Mouse (Mus musculus): Measurements from ENCODE around the gene Plekha3.

- no peak for TF ChIP-seq POLR2A (IDR thresholded peaks at IDR 0.05; ENCODE audit: insufficient read depth, low read depth, low read length)
- TF ChIP-seq CTCF (IDR thresholded peaks at IDR 0.05) = no peak
- TF ChIP-seq EP300 (IDR thresholded peaks at IDR 0.05; ENCODE audit: insufficient read depth, low read depth, low read length) = no peak
Measured at GRCm38 (mm10) chr2:76695290-76695689, 20.2 kb downstream of the Plekha3 start.
